Mouse (Mus musculus): ENCODE measurements around the gene Tekt5.
A peak's percentile ranks its signal among the peaks of the same experiment; 100 is the strongest.

Gene Tekt5

DNA sequence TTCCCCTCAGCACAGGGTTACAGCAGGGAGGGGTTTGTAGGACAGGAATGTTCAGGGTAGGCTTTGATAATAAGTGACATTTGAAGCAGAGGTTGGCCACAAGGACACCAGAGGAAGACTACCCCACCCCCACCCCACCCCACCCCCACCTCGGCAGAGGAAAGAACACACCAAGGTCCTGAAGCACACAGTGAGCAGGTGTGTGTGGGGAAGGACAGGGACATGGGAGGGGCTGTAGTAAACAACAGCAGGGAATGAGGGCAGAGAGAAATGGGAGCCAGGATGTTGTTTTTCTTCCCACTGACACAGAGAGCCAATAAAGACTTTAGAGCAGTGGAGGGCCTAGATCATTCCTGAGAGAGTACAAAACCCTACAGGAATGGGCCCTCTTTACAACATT, 18.0 kb downstream of the Tekt5 start:
- DNase-seq = no peak

DNA sequence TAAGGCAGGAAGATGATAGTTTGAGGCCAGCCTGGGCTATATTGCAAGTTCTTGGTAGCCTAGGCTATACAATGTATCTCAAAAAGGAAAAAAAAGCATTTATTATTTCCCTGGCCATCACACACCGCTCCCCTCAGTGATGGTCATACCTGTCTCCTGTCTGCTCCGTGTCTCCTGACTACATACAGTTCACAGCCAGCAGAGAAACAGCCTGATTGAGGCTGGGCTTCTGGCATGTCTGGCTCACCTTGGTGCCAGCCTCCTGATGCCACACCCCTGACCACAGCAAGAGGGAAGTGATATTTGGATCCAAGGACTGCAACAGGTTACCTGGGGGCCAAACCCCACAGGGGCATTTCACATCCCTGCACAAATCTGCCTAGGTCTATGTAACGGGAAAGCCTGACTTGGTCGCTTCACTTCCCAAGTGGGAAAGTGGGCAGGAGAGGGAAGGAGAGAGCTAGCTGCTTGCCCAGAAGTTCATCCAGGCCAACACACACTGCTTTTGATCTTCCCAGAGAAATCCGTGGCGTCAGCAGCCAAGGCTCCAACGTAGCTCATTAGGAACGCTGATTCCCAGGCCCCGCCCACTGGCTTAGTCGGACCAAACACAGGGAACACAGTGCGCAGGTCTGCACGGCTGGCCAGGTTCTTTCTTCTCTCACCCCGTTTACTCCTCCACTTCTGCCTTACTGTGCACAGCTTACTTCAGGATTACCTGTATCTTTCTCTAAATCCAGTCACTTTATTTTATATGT, 20.9 kb downstream of the Tekt5 start:
- no peak for DNase-seq

DNA sequence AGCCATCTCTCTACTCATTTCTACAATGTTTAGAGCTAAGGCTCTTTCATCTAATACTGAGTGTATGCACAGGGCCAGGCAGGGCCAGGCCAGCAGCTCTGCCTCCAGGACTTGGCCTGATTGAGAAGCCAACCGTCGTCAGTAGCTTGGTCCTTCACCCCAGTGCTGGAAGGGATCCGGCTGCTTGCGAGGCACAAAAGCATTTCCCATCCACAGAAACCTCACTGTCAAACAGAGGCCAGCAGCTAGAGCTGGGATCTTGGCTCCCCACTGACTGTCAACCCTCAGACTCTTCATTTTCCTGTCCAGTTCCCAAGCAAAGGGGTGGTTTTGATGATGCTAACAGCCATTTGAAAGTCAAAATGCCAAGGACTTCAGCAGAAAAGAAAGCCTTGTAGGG, 22.9 kb downstream of the Tekt5 start:
- peak; percentile 29 for DNase-seq

DNA sequence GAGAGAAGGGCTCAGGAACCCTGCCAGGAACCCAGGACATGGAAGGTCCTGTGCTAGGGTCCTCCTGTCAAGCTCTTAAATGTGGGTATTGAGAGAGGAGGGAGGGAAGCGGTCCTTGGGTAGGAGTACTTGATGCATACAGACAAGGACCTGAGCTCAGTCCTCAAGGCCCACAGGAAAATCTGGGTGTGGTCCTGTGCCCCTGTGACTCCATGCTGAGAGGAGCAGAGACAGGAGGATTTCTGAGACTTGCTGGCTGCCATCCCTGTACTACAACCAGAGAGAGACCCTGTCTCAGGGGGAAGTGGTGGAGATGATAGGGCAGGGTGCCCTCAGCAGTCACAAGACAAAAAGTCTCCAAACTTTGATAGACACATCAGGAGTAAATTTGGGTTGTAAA, 25.3 kb downstream of the Tekt5 start:
- no peak for DNase-seq

DNA sequence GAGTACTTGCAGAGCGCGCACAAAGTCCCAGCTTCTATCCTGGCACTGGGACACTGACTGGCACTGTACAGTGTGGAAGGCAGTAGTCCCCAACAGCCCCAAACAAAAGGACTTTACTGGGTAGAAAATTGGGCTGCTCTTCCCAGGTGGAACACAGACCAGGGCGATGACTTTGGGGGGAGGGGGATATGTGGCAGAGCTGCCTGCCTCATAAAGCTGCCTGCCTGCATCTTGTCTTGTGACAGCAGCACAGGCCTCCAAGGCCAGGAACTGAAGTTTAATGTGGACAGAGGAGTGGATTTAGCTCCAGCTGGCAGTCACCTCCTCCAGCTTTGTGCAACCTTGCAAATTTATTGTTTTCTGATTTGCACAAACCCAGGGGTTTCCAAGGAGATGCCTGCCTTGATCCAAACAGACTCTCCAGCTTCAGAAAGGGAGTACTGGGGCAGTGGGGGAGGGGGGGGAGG, 25.8 kb downstream of the Tekt5 start:
- peak; percentile 30 for DNase-seq

DNA sequence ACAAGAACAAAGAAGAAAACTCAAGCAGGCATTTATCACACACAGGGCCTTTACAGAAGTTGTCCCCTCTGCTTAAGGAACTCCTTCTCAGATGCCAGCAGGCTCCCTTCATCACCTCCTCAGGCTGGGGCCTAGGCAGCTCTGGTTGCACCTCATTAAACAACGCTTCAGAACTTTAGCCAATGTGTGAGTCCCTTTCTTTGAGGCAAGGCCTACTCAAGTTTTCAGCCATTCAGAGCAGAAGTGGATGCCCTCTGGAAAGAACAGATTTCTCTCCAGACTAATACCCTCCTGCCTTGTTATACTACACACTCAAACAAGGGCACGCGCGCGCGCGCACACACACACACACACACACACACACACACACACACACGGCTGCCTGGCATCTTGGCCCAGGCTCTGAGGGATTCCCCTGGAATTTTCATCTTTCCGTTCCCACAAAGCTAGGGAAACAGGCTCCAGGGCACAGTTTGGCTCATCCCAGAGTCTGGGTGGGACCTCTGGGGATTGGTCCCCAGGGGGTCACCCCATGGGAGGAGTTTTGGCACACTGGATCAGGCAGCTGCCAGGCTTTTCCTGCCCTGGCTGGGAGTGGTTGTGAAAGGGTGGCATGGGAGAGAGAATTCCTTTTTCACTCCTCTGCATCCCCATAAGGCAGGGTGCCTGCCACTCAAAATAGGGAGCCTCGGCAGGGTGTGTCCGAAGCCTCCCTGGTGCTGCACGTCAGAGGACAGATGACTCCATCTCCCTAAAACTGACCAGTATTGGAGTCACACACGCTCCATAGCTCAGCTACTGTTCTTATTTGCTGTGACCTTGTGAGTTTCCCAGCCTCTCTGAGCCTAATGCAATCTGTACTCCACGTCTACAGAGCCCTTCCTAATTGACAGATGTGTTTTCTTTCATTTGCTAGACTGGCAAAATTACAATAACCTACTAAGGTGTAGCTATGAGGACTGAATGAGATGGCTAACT, 28.8 kb downstream of the Tekt5 start:
- peak; percentile 14 for DNase-seq

DNA sequence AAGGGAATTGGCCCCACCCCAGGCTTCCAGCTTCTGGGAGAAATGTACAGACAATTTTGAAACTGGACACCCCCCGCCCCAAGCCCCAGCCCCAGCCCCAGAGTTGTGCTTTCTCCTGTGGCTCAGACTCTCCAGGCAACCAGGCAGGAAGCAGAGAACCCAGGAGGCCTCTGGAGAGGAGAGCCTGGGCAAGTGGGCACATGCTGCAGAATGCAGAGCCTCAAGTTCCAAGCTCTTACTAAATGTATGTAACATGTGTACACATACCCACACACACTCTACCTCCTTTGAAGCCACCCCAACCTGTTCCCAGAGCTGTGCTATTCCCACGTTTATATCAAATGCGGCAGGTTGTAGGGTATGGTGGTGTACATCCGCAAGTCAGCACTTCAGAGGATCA, 29.5 kb downstream of the Tekt5 start:
- no peak for DNase-seq

DNA sequence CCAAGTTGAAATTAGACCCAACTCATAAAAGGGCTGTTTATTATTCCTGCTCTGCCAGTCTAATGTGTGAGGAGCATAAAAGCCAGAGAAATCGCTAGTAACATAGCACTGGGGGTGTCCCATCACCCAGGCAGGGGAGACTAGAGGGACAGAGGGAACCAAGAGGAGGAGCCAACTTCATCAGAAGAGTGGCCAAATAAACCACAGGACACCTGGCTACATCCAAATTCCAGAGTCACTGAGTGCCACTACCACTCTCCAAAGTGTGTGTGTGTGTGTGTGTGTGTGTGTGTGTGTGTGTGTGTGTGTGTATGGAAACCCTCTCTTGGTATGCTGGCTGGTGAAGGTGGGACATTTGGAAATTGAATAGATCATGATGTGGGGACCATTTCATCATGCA, 32.2 kb downstream of the Tekt5 start:
- DNase-seq = no peak

DNA sequence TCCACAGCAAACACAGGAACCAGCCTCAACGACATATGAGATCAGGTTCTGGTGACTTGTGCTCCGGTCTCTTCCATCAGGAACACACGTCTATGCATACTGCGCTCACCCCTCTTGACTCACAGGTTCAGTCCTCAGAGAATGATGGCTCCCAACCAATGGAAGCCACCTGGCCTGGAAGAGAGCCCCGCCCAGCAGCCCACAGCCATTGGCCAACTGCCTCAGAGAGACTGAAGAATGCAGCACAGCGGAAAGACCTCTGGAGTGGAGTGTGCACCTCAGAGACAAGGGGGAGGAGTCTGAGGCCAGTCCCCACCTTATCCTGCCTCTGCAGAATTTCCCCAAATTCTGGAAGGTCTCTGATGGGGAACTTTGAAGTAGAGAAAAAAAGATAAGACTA, 36.0 kb downstream of the Tekt5 start:
- DNase-seq = no peak

DNA sequence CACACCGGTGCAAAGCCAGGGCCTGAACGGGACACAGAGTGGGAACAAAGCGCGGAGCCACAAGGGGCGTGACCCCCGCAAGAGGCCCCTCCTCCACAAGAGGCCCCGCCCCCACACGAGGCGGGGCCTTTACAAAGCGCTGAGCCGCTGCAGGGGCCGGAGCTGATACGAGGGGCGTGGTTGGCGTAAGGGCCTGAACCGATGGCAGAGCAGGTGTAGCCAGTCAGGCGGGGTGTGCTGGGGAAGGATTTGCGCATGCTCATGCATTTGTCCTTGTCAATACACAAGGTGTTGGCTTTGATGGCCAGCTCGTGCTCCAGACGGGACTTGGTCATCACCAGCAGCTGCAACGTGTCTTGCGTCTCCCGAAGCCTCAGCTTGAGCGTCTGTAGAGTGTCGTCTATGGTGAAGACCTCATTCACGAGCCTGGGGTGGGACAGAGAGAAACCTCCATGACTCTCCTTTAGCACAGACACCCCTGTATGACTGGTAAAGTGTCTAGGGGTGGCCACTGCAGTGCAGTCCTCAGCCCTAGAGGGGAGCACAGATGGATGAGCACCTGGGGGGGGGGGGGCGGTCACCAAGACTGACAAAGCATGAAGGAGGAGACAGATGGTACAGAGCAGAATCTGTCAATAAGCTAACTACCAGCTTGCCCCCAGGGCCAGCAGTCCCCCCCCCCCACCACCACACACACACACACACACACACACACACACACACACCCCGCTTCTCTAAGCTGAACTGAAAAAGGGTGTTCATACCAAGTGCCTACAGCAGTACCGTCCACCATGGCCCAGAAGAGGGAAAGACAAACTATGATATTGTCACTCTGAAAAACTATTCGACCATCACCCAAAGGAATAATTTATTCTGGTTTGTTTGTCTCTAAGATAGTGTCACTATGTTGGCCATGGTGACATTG, 37.0 kb downstream of the Tekt5 start:
- no peak for DNase-seq

DNA sequence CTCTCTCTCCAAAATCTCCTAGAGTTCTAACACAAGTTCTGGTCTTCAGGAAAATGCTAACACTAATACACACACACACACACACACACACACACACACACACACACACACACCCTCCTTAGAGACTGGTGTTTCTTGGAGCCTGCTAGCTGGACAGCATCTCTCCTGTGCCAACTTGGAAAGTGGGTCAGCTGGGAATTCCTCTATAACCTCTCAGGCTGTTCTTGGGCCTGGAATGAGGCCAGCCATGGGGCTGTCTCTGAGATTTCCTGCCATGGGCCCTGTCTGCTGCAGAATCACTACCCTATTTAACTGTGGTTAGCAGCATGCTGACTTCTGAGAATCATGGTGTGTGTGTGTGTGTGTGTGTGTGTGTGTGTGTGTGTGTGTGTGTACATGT, 40.3 kb downstream of the Tekt5 start:
- peak; percentile 42 for DNase-seq

DNA sequence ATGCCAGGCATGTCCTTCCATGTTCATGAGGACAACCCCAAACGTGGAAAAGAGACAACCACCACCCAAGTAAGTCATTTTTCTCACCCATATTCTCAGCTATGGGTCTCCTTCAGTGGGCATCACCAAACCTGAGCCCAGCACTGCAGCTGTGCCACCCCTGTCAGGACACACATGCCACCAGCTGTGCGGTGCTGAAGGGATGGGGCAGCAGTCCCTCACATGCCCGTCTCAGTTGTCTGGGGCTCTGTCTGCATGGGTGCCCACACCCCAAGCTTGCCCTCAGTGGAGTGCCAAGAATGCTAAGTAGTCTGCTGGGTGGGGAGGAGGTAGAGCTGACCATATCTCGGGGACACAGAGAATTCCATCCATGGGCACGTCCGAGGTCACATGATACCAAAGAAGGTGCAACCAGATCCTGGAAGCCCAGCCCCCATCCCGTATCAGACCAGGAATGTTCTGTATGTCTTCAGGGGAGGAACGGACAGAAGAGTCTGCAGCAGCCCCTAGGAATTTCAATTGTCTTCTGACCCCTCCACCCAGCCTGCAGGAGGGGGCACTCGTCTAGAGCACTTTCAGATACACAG, 44.1 kb downstream of the Tekt5 start:
- no peak for DNase-seq

DNA sequence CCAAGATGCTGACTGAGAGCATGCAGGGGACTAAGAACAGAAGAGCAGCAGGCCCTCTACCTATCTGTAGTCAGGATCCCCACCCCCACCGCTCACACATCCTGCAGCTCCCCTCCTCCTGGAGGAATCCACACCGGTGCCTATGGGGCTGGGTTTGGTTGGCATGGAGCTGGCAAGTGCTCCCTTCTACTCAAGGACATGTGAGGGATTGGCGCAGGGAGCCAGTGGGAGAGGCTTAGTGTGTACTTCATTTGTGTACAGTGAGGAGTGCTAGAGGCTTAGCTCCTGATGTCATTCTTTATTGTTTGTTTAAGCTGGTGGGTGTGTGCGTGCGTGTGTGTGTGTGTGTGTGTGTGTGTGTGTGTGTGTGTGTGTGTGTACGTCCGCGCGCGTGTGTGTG, 45.4 kb downstream of the Tekt5 start:
- DNase-seq = no peak

DNA sequence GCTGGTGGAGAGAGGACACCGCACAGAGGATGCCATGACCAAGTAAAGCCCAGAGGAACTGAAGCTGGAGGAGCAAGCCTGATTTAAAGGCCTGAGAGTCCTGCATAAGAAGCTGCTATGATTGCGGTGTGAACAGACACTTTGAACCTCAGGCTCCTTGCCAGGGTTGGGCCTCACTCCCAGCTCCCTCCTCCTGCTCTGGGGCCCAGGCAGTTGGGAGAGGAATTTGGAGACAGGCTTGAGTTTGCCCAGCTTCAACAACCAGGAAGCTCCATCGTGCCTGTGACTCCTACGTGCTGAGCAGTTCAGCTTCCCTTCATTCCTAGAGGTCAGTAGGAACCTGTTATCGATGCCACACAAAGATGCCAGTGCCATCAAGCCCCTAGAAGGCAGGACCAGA, 45.9 kb downstream of the Tekt5 start:
- DNase-seq = no peak

DNA sequence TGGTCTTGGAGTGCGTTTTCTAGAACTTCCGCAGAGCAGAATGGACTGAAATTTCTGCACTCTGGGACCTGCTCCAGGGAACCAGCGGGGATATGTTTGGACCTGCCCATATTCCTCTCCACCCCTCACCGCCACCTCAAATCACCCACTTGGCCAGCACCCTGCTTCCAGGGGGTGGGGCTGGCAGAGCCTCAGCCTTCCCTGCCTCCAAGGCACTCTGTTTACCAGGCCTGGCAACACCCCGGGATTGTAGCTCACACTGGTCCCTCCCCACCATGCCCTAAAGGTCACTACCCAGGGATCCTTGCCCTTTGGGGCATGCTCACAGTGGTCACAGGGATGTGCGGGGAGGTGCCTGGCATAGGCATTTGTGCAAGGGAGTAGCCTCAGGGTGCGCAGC, 47.7 kb downstream of the Tekt5 start:
- no peak for DNase-seq

DNA sequence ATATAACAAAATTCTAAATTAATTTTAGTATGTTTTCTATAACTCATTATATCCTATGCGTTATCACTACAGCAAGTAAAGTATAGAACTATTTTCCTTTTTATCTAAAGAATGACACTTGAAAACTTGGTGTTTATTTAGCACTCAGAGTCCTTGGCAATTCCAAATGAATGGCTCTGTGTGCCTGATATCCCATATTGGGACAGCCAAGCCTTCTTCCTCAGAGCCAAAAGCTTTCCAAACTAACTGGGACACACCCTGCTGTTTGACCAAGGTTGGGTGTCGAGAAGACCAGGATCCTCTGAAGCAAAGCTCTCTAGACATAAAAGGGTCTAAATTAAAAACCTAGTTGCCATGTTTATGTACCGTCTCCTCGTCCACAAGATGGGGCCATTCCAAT, 54.2 kb downstream of the Tekt5 start:
- no peak for DNase-seq

DNA sequence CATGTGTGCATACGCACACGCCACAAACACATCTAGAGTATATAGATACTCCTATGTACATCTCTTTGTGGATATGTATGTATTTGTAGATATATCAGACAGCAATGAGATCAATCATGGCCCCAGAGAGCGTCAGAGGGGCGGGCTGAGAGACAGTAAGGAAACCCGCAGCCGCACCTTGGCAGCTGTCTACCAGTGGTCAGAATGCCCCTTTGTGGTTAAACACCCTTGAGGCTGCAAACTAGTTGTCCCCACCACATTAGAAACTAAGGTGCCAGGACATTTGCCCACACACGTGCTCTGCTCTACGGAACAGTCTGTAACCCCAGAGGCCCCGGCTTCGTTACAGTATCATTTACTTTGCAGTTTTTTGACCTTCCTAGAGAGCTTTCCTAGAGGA, 55.4 kb downstream of the Tekt5 start:
- DNase-seq = no peak

DNA sequence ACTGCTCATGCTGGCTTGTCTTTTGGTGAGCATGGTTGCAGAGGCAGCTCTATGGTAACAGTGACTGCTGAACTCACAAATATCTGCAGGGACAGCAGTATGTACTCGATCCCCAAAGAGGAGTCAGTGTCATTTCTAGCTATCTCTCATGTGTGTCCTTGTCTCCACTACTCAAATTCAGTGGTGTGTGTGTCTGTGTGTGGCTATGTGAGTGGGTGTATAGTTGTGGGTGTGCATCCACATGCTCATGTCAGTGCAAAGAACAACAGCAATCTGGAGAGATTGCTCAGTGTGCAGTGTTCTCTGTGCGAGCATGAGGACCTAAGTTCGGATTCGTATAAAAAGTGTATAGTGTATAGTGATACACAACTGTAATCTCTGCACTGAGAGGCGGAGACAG, 56.7 kb downstream of the Tekt5 start:
- DNase-seq = no peak

DNA sequence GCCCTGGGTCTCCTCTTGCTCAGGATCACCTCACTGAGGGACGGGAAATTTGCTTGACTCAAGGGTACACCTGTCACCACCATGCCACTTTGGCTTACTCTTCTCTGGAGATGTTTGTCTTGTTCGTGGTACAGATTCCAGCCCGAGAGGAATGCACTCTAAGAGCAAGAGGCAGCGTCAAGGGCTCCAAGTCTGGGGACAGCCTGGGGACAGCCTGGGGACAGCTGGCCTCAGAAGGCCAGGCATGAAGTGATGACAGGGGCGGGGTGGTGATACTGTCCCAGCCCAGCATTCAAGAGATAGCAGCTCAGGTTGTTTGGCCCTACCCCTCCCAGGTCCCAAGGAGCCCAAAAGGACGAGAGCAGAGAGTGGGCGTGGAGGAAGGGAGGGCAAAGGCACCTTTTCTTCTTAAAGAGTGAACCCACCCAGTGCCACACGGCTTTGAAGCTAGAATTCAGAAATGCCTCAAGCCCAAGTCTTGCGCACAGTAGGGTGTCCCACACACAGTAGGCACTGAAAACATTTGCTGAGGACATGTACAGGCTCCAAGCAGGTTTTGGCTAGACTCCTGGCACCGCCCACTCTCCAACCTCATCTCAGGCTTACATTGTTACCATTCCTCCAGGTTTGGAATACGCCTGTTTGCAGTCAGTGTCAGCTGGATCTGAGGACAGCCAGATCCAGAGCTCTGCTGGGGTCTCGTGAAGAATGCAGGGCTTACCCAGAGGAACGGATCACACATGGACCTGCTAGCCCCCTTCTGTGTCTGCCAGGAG, 57.7 kb downstream of the Tekt5 start:
- no peak for DNase-seq

DNA sequence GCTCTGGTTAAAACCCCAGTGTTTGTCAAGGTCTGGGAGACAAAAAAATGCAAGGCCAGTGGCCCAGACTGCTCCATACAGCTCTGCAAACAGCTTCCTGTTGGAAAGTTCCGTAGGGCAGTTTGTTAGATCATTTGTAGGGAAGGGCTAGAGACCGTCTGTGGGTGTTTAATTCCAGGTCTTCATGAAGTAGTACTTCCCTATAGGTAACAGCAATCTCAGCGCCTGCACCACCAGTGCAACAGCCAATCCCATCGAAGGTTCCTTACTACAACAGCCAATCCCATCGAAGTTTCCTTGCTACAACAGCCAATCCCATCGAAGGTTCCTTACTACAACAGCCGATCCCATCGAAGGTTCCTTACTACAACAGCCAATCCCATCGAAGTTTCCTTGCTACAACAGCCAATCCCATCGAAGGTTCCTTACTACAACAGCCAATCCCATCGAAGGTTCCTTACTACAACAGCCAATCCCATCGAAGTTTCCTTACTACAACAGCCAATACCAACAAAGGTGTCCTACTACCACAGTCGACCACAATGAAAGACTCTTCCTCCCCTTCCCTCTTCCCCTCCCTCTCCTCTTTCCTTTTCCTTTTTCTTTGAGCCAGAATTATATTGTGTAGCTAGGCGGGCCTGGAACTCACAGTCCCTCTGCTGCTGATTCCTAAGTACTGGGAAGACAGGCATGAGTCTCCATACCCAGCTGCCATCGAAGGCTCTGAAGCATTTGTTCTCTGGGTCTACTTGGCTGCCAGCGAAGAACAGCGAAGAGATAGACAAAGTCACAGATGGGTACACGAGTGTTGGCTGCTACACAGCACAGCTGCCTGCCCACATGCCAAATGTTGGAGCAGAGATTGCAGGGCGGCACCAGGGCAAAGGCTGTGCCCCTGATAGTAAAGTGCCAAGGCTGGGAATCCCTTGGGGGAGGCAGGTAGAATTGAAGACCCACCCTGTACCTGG, 58.6 kb downstream of the Tekt5 start:
- DNase-seq = no peak

DNA sequence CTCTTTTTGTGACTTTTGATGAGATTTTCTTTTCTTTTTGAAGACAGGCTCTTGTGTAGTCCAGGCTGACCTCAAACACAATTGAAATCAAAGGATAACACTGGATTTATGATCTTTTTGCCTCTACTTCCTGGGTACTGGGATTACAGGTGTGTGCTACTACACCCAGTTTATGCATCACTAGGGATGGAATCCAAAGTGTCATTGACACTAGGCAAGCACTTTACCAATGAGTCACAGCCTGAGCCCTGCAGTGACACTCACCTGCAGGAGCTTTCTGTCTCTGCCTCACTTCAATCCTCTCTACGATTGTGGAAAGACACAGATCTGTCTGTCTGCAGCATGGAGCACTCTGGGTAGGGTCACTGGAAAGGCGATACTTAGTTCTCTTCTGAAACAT, 59.3 kb downstream of the Tekt5 start:
- DNase-seq = no peak
